Mouse (Mus musculus) liver, postnatal 0 days (tissue): ENCODE measurements around the gene Rplp2. TPM values are rescaled to one million over a fixed set of nuclear protein-coding genes. Genes with fewer than 3 reads are reported as not detected.
A peak's percentile ranks its signal among the peaks of the same experiment; 100 is the strongest.

ENCODE experiments used
- ATAC-seq: fragments of 200-750 bp; cut with Nextera tagmentation; 2 replicates; pipeline ENCODE4 v1.8.0; 2017; ENCODE audit warnings: mild to moderate bottlenecking, moderate library complexity
- DNase-seq: peaks from one replicate; pipeline ENCODE4 v3.0.0-alpha.2; 2016
- H3K27ac ChIP-seq: fragments of 300-500 bp; sonication (generic); 2 replicates; pipeline ENCODE4 v1.5.1; 2014; ENCODE audit warnings: antibody characterized with exemption, moderate library complexity, mild to moderate bottlenecking, low read depth
- H3K27me3 ChIP-seq: fragments of 300-500 bp; sonication (generic); 2 replicates; pipeline ENCODE4 v1.6.1; 2014; ENCODE audit warnings: low read length, control low read depth, mixed read lengths; ENCODE audit not compliant: insufficient read depth
- H3K36me3 ChIP-seq: fragments of 300-500 bp; sonication (generic); replicated peaks from 2 replicates; pipeline ENCODE4 v1.6.1; 2014; ENCODE audit warnings: mild to moderate bottlenecking, control low read depth, low read length, moderate library complexity, mixed read lengths; ENCODE audit not compliant: insufficient read depth
- H3K4me1 ChIP-seq: fragments of 300-500 bp; sonication (generic); 2 replicates; pipeline ENCODE4 v1.6.1; 2014; ENCODE audit warnings: antibody characterized with exemption, mild to moderate bottlenecking, control low read depth; ENCODE audit not compliant: insufficient read depth
- H3K4me2 ChIP-seq: fragments of 300-500 bp; sonication (generic); 2 replicates; pipeline ENCODE4 v1.6.1; 2014; ENCODE audit warnings: low read depth, mild to moderate bottlenecking, low read length, moderate library complexity, mixed read lengths
- H3K4me3 ChIP-seq: fragments of 300-500 bp; sonication (generic); 2 replicates; pipeline ENCODE4 v1.5.1; 2014; ENCODE audit warnings: low read depth, low read length
- H3K9ac ChIP-seq: fragments of 300-500 bp; sonication (generic); replicated peaks from 2 replicates; pipeline ENCODE4 v1.6.1; 2014; ENCODE audit warnings: mild to moderate bottlenecking, moderate library complexity
- H3K9me3 ChIP-seq: fragments of 300-500 bp; sonication (generic); 2 replicates; pipeline ENCODE4 v1.6.1; 2016; ENCODE audit warnings: mild to moderate bottlenecking, control low read depth, low read length, mixed read lengths
- CTCF ChIP-seq: sonication (generic); IDR thresholded peaks from 2 replicates; pipeline ENCODE4 v1.5.1; 2016; ENCODE audit warnings: antibody characterized with exemption, low read depth
- EP300 ChIP-seq: IDR thresholded peaks from 2 replicates; pipeline ENCODE4 v1.6.1; 2016; ENCODE audit warnings: antibody characterized with exemption, low read depth, mild to moderate bottlenecking
- WGBS: fragments of 180-500 bp; shearing (Covaris S2); extraction: QIAGEN DNeasy Blood & Tissue Kit; methylation state at CpG from one replicate; pipeline ENCODE4 v1.1.7; 2014; ENCODE audit not compliant: insufficient replicate concordance; 5-methylcytosine and 5-hydroxymethylcytosine counted together
- polyA plus RNA-seq: library from polyadenylated mRNA; unstranded; fragments of >200 nt; fragmentation: Nextera tagmentation; extraction: Ambion mirVana; gene quantifications from 2 replicates; pipeline ENCODE4 v1.2.1, GENCODE M21; 2015

Rplp2 gene
- polyA plus RNA-seq, 1 experiment from 2014 or later: 861 TPM

- Histone ChIP-seq H3K36me3 (no peaks in the 10 kb centered on the region), H3K27me3 (no peaks in the 10 kb centered on the region), H3K4me2 (no peak overlapping the region), H3K27ac (no peak overlapping the region), H3K9me3 (no peaks in the 10 kb centered on the region), H3K9ac (no peak overlapping the region), H3K4me1 (peaks cover 29% of the 10 kb centered on the region), H3K4me3 (no peak overlapping the region)
- WGBS: 51% methylated on average over 7 of the region's 7 CpGs
- no peak for TF ChIP-seq EP300
- TF ChIP-seq CTCF: no peak
- ATAC-seq: no peak
- DNase-seq: no peak
These were observed 28.2 kb upstream of the Rplp2 start for GRCm38 (mm10) chr7:141418970-141419369.

GRCm38 (mm10) chr7:141420030-141420702 is 27.0 kb upstream of the Rplp2 start:
- Histone ChIP-seq H3K27me3 (no peaks in the 10 kb centered on the region), H3K9me3 (no peaks in the 10 kb centered on the region), H3K4me1 (peaks cover 20% of the 10 kb centered on the region), H3K36me3 (no peaks in the 10 kb centered on the region), H3K9ac (no peak overlapping the region), H3K27ac (peak overlapping the region; percentile 76), H3K4me2 (no peak overlapping the region), H3K4me3 (no peak overlapping the region)
- 62% methylated on average over 9 of the region's 9 CpGs for WGBS
- TF ChIP-seq EP300 (no peak; the same call in 1 of the 2 replicates), CTCF (no peak)
- peak; percentile 87 for ATAC-seq
- no peak for DNase-seq

GRCm38 (mm10) chr7:141423811-141424210 is 23.4 kb upstream of the Rplp2 start:
- ATAC-seq (no peak), DNase-seq (no peak)
- Histone ChIP-seq H3K27me3 (no peaks in the 10 kb centered on the region), H3K36me3 (no peaks in the 10 kb centered on the region), H3K4me3 (no peak overlapping the region), H3K9me3 (no peaks in the 10 kb centered on the region), H3K4me2 (no peak overlapping the region), H3K27ac (no peak overlapping the region), H3K4me1 (peaks cover 9% of the 10 kb centered on the region), H3K9ac (no peak overlapping the region)
- 64% methylated on average over 4 of the region's 4 CpGs for WGBS
- TF ChIP-seq CTCF (no peak), EP300 (no peak)

- 75% methylated on average over 12 of the region's 12 CpGs for WGBS
- Histone ChIP-seq H3K9me3 (no peaks in the 10 kb centered on the region), H3K27ac (no peak overlapping the region), H3K4me1 (peaks cover 3% of the 10 kb centered on the region), H3K27me3 (no peaks in the 10 kb centered on the region), H3K4me3 (no peak overlapping the region), H3K9ac (no peak overlapping the region), H3K36me3 (peaks cover 11% of the 10 kb centered on the region), H3K4me2 (no peak overlapping the region)
- no peak for TF ChIP-seq CTCF
- TF ChIP-seq EP300: no peak
- DNase-seq (no peak), ATAC-seq (no peak)
These were observed 20.0 kb upstream of the Rplp2 start for GRCm38 (mm10) chr7:141426948-141427730.

- DNase-seq: no peak
- Histone ChIP-seq H3K4me1 (peaks cover 10% of the 10 kb centered on the region), H3K4me2 (no peak overlapping the region), H3K36me3 (peaks cover 22% of the 10 kb centered on the region), H3K27ac (no peak overlapping the region), H3K4me3 (no peak overlapping the region), H3K9me3 (no peaks in the 10 kb centered on the region), H3K9ac (no peak overlapping the region), H3K27me3 (no peaks in the 10 kb centered on the region)
- no peak for ATAC-seq
- no peak for TF ChIP-seq EP300
- no peak for TF ChIP-seq CTCF
- 63% methylated on average over 5 of the region's 5 CpGs for WGBS
These were observed 18.5 kb upstream of the Rplp2 start for GRCm38 (mm10) chr7:141428701-141429100.

- ATAC-seq (0 out of 2 replicates have a peak, but pooled peaks have one; percentile 22), DNase-seq (peak; percentile 56)
- Histone ChIP-seq H3K27me3 (no peaks in the 10 kb centered on the region), H3K4me2 (no peak within 1 kb of the TSS), H3K9me3 (no peaks in the 10 kb centered on the region), H3K4me3 (no peak within 1 kb of the TSS), H3K27ac (no peak within 1 kb of the TSS), H3K9ac (no peak within 1 kb of the TSS), H3K36me3 (peaks cover 25% of the 10 kb centered on the region), H3K4me1 (peaks cover 16% of the 10 kb centered on the region)
- 17% methylated on average over 18 of the region's 19 CpGs for WGBS
- no peak for TF ChIP-seq CTCF
- no peak for TF ChIP-seq EP300
These were observed 17.9 kb upstream of the Rplp2 start, which contains the start of gene Cend1 for GRCm38 (mm10) chr7:141429310-141429709. Cend1 (minus strand) TSS chr7:141429491.
